Mouse (Mus musculus) intestine, embryonic 16.5 days (tissue): ENCODE data around the gene Sh3kbp1. TPM values are rescaled to one million over a fixed set of nuclear protein-coding genes. Genes with fewer than 3 reads are reported as not detected.

Experiments
- ATAC-seq: fragments of 200-750 bp; cut with Nextera tagmentation; 2 replicates; pipeline ENCODE4 v1.8.0; 2017; ENCODE audit warnings: moderate TSS enrichment, moderate library complexity
- H3K27ac ChIP-seq: fragments of 300-500 bp; sonication (generic); 2 replicates; pipeline ENCODE4 v1.5.1; 2014; ENCODE audit warnings: mild to moderate bottlenecking, low read length
- H3K27me3 ChIP-seq: fragments of 300-500 bp; sonication (generic); replicated peaks from 2 replicates; pipeline ENCODE4 v1.6.1; 2014; ENCODE audit warnings: low read length, control low read depth, mixed read lengths; ENCODE audit not compliant: control insufficient read depth, insufficient read depth
- H3K36me3 ChIP-seq: fragments of 300-500 bp; sonication (generic); 2 replicates; pipeline ENCODE4 v1.6.1; 2014; ENCODE audit warnings: low read length, control low read depth; ENCODE audit not compliant: control insufficient read depth, insufficient read depth
- H3K4me1 ChIP-seq: fragments of 300-500 bp; sonication (generic); 2 replicates; pipeline ENCODE4 v1.6.1; 2014; ENCODE audit warnings: low read length, control low read depth, mixed read lengths; ENCODE audit not compliant: control insufficient read depth, insufficient read depth
- H3K4me2 ChIP-seq: fragments of 300-500 bp; sonication (generic); 2 replicates; pipeline ENCODE4 v1.6.1; 2014; ENCODE audit warnings: low read depth, low read length, control low read depth
- H3K4me3 ChIP-seq: fragments of 300-500 bp; sonication (generic); 2 replicates; pipeline ENCODE4 v1.5.1; 2014; ENCODE audit warnings: mild to moderate bottlenecking, low read length
- H3K9ac ChIP-seq: fragments of 300-500 bp; sonication (generic); 2 replicates; pipeline ENCODE4 v1.6.1; 2014; ENCODE audit warnings: low read depth, low read length
- H3K9me3 ChIP-seq: fragments of 300-500 bp; sonication (generic); 2 replicates; pipeline ENCODE4 v1.6.1; 2016; ENCODE audit warnings: low read length, control low read depth; ENCODE audit not compliant: control insufficient read depth
- WGBS: fragments of 180-500 bp; shearing (Covaris S2); extraction: QIAGEN DNeasy Blood & Tissue Kit; methylation state at CpG from one replicate; pipeline ENCODE4 v1.1.7; 2014; 5-methylcytosine and 5-hydroxymethylcytosine counted together
- polyA plus RNA-seq: library from polyadenylated mRNA; unstranded; fragments of >200 nt; fragmentation: Nextera tagmentation; extraction: Ambion mirVana; gene quantifications from 2 replicates; pipeline ENCODE4 v1.2.1, GENCODE M21; 2015

Sh3kbp1 gene
- polyA plus RNA-seq, 1 experiment from 2014 or later, result 20.8 TPM

GRCm38 (mm10) chrX:159672466-159672865 lies 45.4 kb downstream of the Sh3kbp1 start:
- 25% methylated on average over 2 of the region's 2 CpGs for WGBS
- Histone ChIP-seq H3K9ac (no peak overlapping the region), H3K4me1 (0 out of 2 replicates have a peak, but pooled peaks cover 3% of the 10 kb centered on the region), H3K4me3 (no peak overlapping the region), H3K4me2 (no peak overlapping the region), H3K9me3 (no peaks in the 10 kb centered on the region), H3K27me3 (peaks cover 2% of the 10 kb centered on the region; the same call in 1 of the 2 replicates), H3K36me3 (no peaks in the 10 kb centered on the region), H3K27ac (no peak overlapping the region)
- ATAC-seq, result no peak

DNA sequence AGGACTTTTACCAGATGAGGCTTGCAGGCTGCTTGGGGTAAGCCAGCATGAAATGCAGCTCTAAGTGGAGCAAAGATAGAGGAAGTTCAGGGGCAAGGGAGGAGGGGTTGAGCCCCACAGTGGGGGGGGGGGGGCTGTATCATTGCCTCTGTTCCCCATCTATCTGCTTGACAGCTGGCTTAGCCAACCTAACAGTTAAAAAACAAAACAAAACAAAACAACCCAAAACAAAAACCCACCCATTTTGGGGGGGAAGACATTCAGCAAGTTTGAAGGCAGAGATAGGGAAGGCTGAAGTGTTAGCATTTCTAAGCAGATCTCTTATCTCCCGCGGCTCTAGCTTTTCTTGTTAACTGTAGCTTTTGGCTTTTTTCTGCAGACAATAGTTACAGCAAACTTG lies 49.2 kb downstream of the Sh3kbp1 start:
- Histone ChIP-seq H3K4me1 (0 out of 2 replicates have a peak, but pooled peaks cover 3% of the 10 kb centered on the region), H3K36me3 (no peaks in the 10 kb centered on the region), H3K27ac (no peak overlapping the region), H3K4me2 (no peak overlapping the region), H3K4me3 (no peak overlapping the region), H3K9ac (no peak overlapping the region), H3K27me3 (peaks cover 5% of the 10 kb centered on the region), H3K9me3 (no peaks in the 10 kb centered on the region)
- 17% methylated on average over 2 of the region's 2 CpGs for WGBS
- no peak for ATAC-seq

- 72% methylated on average over 4 of the region's 4 CpGs for WGBS
- H3K9ac ChIP-seq, result no peak overlapping the region
- no peaks in the 10 kb centered on the region for H3K9me3 ChIP-seq
- H3K27ac ChIP-seq, result no peak overlapping the region
- H3K4me1 ChIP-seq, result 0 out of 2 replicates have a peak, but pooled peaks cover 3% of the 10 kb centered on the region
- no peak overlapping the region for H3K4me3 ChIP-seq
- H3K36me3 ChIP-seq, result no peaks in the 10 kb centered on the region
- H3K27me3 ChIP-seq, result peaks cover 5% of the 10 kb centered on the region
- no peak for ATAC-seq
- H3K4me2 ChIP-seq, result no peak overlapping the region
Measured at GRCm38 (mm10) chrX:159677585-159678319, 50.7 kb downstream of the Sh3kbp1 start.

DNA sequence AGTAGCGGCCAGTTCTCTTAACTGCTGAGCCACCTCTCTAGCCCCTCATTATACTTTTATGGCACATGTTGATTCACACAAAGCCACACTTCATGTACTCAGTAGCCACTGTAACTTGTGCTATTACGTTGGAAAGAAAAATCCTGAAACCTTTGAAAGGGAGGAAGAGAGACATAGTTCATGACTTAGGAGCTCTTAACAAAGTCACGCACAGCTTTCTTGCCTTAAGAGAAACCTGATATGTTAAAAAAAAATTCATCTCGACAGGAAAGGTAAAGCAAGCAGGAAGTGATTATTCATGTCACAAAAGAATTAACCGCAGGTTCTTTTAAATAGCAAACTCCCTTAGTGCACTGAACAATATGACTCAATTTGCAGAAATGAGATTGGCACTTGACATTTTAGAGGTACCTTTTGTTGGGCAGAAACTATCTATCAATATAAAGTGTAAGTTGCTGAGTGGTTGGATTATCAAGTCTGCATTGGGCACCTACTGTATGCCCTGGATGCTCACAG lies 51.3 kb downstream of the Sh3kbp1 start:
- Histone ChIP-seq H3K36me3 (no peaks in the 10 kb centered on the region), H3K4me1 (0 out of 2 replicates have a peak, but pooled peaks cover 3% of the 10 kb centered on the region), H3K9me3 (no peaks in the 10 kb centered on the region), H3K4me2 (no peak overlapping the region), H3K9ac (no peak overlapping the region), H3K27ac (no peak overlapping the region), H3K4me3 (no peak overlapping the region), H3K27me3 (peaks cover 5% of the 10 kb centered on the region)
- ATAC-seq, result no peak
- WGBS, result 78% methylated on average over 5 of the region's 5 CpGs

GRCm38 (mm10) chrX:159685521-159685920 lies 58.4 kb downstream of the Sh3kbp1 start:
- Histone ChIP-seq H3K36me3 (no peaks in the 10 kb centered on the region), H3K4me3 (no peak overlapping the region), H3K27me3 (no peaks in the 10 kb centered on the region), H3K9ac (no peak overlapping the region), H3K9me3 (no peaks in the 10 kb centered on the region), H3K4me1 (no peaks in the 10 kb centered on the region), H3K27ac (no peak overlapping the region), H3K4me2 (no peak overlapping the region)
- 71% methylated on average over 1 of the region's 1 CpGs for WGBS
- ATAC-seq, result no peak

DNA sequence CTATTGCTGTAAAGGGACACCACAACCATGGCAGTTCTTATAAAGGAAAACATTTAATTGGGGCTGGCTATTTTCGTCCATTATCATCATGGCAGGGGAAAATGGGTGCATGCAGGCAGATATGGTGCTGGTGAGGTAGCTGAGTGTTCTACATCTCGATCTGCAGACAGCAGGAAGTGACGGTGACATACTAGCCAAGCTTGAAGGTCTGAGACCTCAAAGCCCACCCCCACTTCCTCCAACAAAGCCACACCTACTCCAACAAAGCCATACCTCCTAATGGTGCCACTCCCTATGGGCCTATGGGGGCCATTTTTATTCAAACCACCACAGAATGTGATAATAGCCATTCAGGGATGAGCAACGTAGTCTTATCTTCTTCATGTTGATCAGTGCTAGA lies 59.8 kb downstream of the Sh3kbp1 start:
- no peak overlapping the region for H3K4me2 ChIP-seq
- H3K9ac ChIP-seq, result no peak overlapping the region
- no peaks in the 10 kb centered on the region for H3K4me1 ChIP-seq
- no peaks in the 10 kb centered on the region for H3K27me3 ChIP-seq
- no peaks in the 10 kb centered on the region for H3K9me3 ChIP-seq
- H3K4me3 ChIP-seq, result no peak overlapping the region
- H3K36me3 ChIP-seq, result no peaks in the 10 kb centered on the region
- WGBS, result 92% methylated on average over 4 of the region's 4 CpGs
- ATAC-seq, result no peak
- H3K27ac ChIP-seq, result no peak overlapping the region

GRCm38 (mm10) chrX:159688698-159689097 lies 61.6 kb downstream of the Sh3kbp1 start:
- H3K27ac ChIP-seq, result no peak overlapping the region
- H3K4me1 ChIP-seq, result no peaks in the 10 kb centered on the region
- no peak for ATAC-seq
- 86% methylated on average over 5 of the region's 5 CpGs for WGBS
- H3K4me3 ChIP-seq, result no peak overlapping the region
- H3K9ac ChIP-seq, result no peak overlapping the region
- no peaks in the 10 kb centered on the region for H3K9me3 ChIP-seq
- H3K4me2 ChIP-seq, result no peak overlapping the region
- H3K27me3 ChIP-seq, result no peaks in the 10 kb centered on the region
- no peaks in the 10 kb centered on the region for H3K36me3 ChIP-seq

GRCm38 (mm10) chrX:159689785-159690416 lies 62.8 kb downstream of the Sh3kbp1 start:
- no peak overlapping the region for H3K27ac ChIP-seq
- 76% methylated on average over 10 of the region's 10 CpGs for WGBS
- H3K9me3 ChIP-seq, result no peaks in the 10 kb centered on the region
- no peak overlapping the region for H3K4me2 ChIP-seq
- H3K27me3 ChIP-seq, result no peaks in the 10 kb centered on the region
- no peak for ATAC-seq
- no peak overlapping the region for H3K4me3 ChIP-seq
- no peak overlapping the region for H3K9ac ChIP-seq
- H3K4me1 ChIP-seq, result no peaks in the 10 kb centered on the region
- no peaks in the 10 kb centered on the region for H3K36me3 ChIP-seq

DNA sequence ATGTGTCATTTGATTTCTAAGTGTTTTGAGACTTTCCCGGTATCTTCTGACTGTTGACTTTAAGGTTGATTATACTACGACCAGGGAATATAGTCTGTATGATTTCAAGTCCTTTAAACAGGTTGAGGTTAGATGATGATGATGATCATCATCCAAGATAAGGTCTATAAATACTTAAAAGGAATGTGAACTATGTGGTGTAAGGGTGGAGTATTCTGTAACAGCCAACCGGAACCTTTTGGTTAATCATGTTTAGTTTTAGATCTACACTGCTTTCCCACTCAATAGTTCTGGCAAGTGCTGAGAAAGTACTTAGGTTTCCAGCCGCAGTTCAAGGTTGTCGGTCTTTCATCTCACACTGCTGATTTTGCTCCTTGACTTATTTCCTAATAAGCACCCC lies 66.1 kb downstream of the Sh3kbp1 start:
- Histone ChIP-seq H3K36me3 (no peaks in the 10 kb centered on the region), H3K4me3 (no peak overlapping the region), H3K27me3 (peaks cover 3% of the 10 kb centered on the region; the same call in 1 of the 2 replicates), H3K9ac (no peak overlapping the region), H3K27ac (no peak overlapping the region), H3K4me2 (no peak overlapping the region), H3K4me1 (no peaks in the 10 kb centered on the region), H3K9me3 (no peaks in the 10 kb centered on the region)
- no peak for ATAC-seq
- 75% methylated on average over 5 of the region's 5 CpGs for WGBS
